Mouse (Mus musculus): ENCODE data around the gene Cpeb3. TPM values are rescaled to one million over a fixed set of nuclear protein-coding genes. Genes with fewer than 3 reads are reported as not detected.
A peak's percentile ranks its signal among the peaks of the same experiment; 100 is the strongest.

Cpeb3 gene
- total and polyA plus RNA-seq, 2 experiments from 2014 or later = 10.3 to 23.7 TPM

DNA sequence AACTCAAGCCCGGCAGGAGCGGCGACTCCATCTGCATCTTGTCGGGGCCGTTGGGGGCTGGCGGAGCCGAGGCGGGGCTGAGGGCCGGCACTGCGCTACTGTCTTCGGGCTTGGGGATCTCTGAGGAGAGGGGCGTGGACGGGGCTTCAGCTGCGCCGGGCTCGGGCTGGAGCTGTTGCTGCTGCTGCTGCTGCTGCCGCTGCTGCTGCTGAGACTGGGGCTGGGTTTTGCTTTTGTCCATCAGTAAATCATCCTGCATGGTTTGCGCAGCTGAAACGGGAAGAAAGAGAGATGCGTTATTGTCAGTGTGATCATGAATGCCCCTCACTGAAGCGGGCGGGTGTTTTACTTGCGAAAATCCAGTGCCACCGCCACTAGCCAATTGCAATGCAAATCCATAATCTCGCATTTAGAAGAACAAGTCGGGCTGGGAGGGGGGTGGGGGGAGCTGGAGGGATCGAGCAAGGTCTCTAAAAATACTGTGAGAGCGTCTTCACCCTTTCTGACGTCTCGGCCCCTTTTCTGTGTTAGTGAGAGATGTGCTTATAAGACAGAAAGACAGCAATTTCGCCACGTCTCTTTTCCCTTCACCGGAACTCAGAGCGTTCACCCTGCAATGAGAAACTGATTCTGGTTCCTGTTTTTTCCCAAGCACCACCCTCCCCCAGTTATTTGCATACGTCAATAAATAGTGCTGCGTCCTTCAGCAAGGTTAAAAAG is 33.5 kb downstream of the Cpeb3 start:
- no peak for TF ChIP-seq CTCF (IDR thresholded peaks at IDR 0.05; ENCODE audit: low read depth)
- DNase-seq (ENCODE audit: low spot score) (peak; percentile 82), ATAC-seq (peak; percentile 61)
- H3K4me2 ChIP-seq (ENCODE audit: low read depth, low read length) = peak overlapping the region; percentile 96
- H3K27ac ChIP-seq = peak overlapping the region; percentile 91
- no peaks in the 10 kb centered on the region for H3K27me3 ChIP-seq (ENCODE audit: insufficient read depth, low read length)
- H3K4me3 ChIP-seq (ENCODE audit: low read length) = peak overlapping the region; percentile 71
- peaks cover 4% of the 10 kb centered on the region for H3K4me1 ChIP-seq (ENCODE audit: insufficient read depth, low read length)
- H3K36me3 ChIP-seq (ENCODE audit: insufficient read depth, low read length) = no peaks in the 10 kb centered on the region
- WGBS = under 1% methylated on average over 36 of the region's 36 CpGs
- no peaks in the 10 kb centered on the region for H3K9me3 ChIP-seq (ENCODE audit: low read length)
- peak overlapping the region; percentile 81 for H3K9ac ChIP-seq (replicated peaks; ENCODE audit: low read length)

DNA sequence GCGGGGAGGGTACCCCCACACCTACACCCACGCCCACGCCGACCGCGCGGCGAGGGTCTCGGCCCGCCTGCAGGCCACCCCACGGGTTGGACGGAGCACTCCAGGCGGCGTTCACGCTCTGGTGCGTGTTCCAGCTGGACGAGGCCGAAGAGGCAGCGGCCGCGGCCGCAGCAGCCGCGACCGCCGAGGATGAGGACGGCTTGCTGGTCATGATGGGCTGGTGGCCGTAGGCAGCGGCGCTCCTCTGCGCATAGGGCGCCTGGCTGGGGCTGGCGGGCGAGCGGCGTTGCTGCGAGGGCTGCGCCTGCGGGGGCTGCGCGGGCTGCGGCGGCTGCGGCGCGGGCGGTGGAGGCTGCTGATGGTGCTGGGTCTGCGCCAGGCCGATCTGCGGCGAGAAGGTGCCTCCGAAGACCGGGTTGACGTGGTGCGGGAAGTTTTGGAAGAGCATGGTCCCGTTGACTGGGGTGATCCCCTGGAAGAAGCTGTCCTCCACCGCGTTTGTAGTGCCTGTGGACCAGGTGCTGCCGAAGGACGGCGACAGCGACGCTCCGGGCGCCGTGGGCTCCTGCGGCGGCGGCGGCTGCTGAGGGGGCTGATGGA is 34.2 kb downstream of the Cpeb3 start:
- peak overlapping the region; percentile 96 for H3K4me2 ChIP-seq (ENCODE audit: low read depth, low read length)
- no peak for TF ChIP-seq CTCF (IDR thresholded peaks at IDR 0.05; ENCODE audit: low read depth)
- WGBS = under 1% methylated on average over 70 of the region's 70 CpGs
- H3K4me3 ChIP-seq (ENCODE audit: low read length) = peak overlapping the region; percentile 71
- H3K27ac ChIP-seq = peak overlapping the region; percentile 91
- H3K9me3 ChIP-seq (ENCODE audit: low read length) = no peaks in the 10 kb centered on the region
- no peaks in the 10 kb centered on the region for H3K36me3 ChIP-seq (ENCODE audit: insufficient read depth, low read length)
- H3K27me3 ChIP-seq (ENCODE audit: insufficient read depth, low read length) = no peaks in the 10 kb centered on the region
- peak; percentile 46 for ATAC-seq
- H3K9ac ChIP-seq (replicated peaks; ENCODE audit: low read length) = peak overlapping the region; percentile 81
- H3K4me1 ChIP-seq (ENCODE audit: insufficient read depth, low read length) = peaks cover 4% of the 10 kb centered on the region
- DNase-seq (ENCODE audit: low spot score) = peak; percentile 67

DNA sequence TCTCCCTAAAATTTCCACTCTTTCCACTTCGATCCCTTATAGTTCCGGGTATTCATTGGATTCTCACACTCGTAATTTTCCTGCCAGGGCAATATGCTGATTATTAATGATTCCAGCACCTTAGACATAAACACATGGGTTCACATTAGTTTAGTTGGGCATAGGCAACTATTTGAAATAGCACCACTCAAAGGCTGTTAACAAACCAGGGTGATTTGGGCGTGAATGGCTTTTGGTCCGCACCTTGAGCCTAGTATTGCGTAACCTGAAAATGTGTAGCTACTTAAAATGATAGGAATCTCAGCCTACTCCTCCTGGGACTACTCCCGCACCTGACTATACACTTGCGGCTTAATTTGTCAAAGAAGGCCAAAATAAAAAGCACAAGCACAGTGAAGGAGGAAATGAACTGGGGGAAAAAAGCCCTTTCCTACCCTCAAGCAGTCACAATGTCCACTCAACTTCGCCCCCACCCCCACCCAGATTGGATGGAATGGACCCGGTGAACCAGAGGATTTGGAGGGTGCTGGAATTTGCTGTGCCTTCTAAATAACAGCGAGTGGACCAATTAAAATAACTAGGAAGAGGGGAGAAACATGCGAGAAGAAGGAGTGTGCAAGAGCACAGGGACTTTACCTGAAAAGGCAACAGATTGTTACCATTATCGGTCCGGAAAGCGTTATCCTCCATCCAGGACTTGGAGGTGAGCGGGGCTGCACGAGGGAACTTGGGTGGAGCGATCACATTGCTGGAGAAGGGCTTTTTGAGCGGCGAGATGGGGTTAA is 34.9 kb downstream of the Cpeb3 start:
- DNase-seq (ENCODE audit: low spot score) = no peak
- H3K27ac ChIP-seq = peak overlapping the region; percentile 91
- no peak for ATAC-seq

DNA sequence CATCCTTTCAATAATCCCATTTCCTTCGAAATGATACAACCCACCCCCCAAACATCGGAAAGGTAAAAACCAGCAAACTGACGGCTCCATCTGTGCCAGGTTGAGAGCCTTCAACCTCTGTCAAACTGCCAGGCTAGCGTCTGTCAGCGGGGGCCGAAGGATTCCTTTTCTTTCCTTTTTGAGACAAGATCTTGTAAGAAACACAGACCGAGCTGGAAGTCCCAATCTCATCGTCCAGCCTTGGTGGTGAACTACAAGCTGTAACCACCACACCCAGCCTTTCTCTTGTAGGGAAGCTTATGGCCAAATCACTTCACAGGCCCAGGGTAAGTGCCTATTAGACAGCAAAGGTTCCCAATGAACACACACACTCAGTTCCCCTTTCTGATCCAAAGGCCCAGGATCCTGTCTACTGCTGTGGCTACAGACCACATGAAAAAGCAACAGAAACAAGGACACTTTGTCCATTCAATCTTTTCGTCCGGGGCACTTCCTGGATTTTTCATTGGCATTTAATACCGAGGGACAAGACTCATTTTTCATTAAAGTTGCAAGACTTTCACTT is 35.8 kb downstream of the Cpeb3 start:
- H3K9ac ChIP-seq (replicated peaks; ENCODE audit: low read length) = peak overlapping the region; percentile 31
- no peak for TF ChIP-seq CTCF (IDR thresholded peaks at IDR 0.05; ENCODE audit: low read depth)
- peak overlapping the region; percentile 96 for H3K4me2 ChIP-seq (ENCODE audit: low read depth, low read length)
- no peaks in the 10 kb centered on the region for H3K9me3 ChIP-seq (ENCODE audit: low read length)
- no peaks in the 10 kb centered on the region for H3K36me3 ChIP-seq (ENCODE audit: insufficient read depth, low read length)
- H3K4me3 ChIP-seq (ENCODE audit: low read length) = peak overlapping the region; percentile 71
- 53% methylated on average over 11 of the region's 11 CpGs for WGBS
- H3K27ac ChIP-seq = no peak overlapping the region
- DNase-seq (ENCODE audit: low spot score) = peak; percentile 10
- H3K4me1 ChIP-seq (ENCODE audit: insufficient read depth, low read length) = peaks cover 4% of the 10 kb centered on the region
- H3K27me3 ChIP-seq (ENCODE audit: insufficient read depth, low read length) = no peaks in the 10 kb centered on the region
- ATAC-seq = no peak

More for the DNA sequence above, 34.9 kb downstream of the Cpeb3 start:
- Histone ChIP-seq H3K27me3 (ENCODE audit: insufficient read depth, low read length) (no peaks in the 10 kb centered on the region), H3K9ac (replicated peaks; ENCODE audit: low read length) (peak overlapping the region; percentile 81), H3K9me3 (ENCODE audit: low read length) (no peaks in the 10 kb centered on the region), H3K36me3 (ENCODE audit: insufficient read depth, low read length) (no peaks in the 10 kb centered on the region), H3K4me1 (ENCODE audit: insufficient read depth, low read length) (peaks cover 4% of the 10 kb centered on the region), H3K4me3 (ENCODE audit: low read length) (peak overlapping the region; percentile 71), H3K4me2 (ENCODE audit: low read depth, low read length) (peak overlapping the region; percentile 96)
- 27% methylated on average over 20 of the region's 20 CpGs for WGBS
- no peak for TF ChIP-seq CTCF (IDR thresholded peaks at IDR 0.05; ENCODE audit: low read depth)

DNA sequence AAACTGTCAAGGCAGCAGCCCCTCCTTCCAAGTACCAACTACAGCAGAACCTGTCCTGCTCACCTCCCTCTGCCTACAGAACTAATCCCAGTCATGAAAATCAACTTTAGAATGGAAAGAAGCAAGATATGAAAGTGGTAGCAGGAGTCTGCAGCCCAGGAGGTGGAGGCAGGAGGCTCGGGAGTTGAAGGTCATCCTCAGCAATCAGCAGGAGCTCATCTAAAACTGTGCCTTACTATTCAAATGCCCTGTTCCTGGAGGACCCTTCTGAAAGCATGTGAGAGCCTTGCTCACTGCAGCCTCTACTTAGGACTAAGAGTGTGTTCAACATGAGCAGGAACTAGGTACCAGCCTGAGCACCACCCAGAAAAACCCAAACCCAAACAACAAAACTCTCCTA is 36.3 kb downstream of the Cpeb3 start:
- H3K9me3 ChIP-seq (ENCODE audit: low read length) = no peaks in the 10 kb centered on the region
- ATAC-seq (no peak), DNase-seq (ENCODE audit: low spot score) (no peak)
- TF ChIP-seq CTCF (IDR thresholded peaks at IDR 0.05; ENCODE audit: low read depth) = no peak
- no peaks in the 10 kb centered on the region for H3K27me3 ChIP-seq (ENCODE audit: insufficient read depth, low read length)
- peaks cover 4% of the 10 kb centered on the region for H3K4me1 ChIP-seq (ENCODE audit: insufficient read depth, low read length)
- peak overlapping the region; percentile 96 for H3K4me2 ChIP-seq (ENCODE audit: low read depth, low read length)
- 12% methylated on average over 1 of the region's 1 CpGs for WGBS
- H3K4me3 ChIP-seq (ENCODE audit: low read length) = peak overlapping the region; percentile 71
- H3K36me3 ChIP-seq (ENCODE audit: insufficient read depth, low read length) = no peaks in the 10 kb centered on the region
- H3K9ac ChIP-seq (replicated peaks; ENCODE audit: low read length) = peak overlapping the region; percentile 31
- no peak overlapping the region for H3K27ac ChIP-seq

DNA sequence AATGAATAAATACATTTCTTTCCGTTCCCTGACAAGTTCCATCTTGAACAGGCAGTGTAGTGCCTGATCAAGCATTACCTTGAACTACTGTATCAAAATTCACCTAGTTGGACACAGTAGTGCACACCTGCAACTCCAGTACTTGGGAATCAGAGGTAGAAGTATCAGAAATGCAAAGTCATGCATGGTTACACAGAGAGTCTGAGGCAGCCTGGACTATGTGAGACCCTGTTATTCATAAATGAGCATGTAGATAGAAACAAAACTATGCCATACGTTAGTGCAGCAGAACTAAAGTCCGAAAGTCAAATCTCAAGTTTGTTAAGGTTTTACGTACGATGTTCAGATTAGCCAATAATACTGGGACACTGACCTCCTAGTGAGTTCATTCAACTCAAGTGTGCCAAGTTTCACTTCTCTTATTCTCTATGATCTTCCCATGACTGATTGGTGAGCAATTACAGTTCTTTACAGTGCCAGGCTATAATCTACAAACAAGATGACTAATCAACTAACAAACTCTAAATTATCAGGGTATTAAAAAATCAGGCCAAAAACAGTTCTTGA is 51.5 kb downstream of the Cpeb3 start:
- Histone ChIP-seq H3K4me2 (ENCODE audit: low read depth, low read length) (no peak overlapping the region), H3K27me3 (ENCODE audit: insufficient read depth, low read length) (no peaks in the 10 kb centered on the region), H3K4me1 (ENCODE audit: insufficient read depth, low read length) (no peaks in the 10 kb centered on the region), H3K9ac (replicated peaks; ENCODE audit: low read length) (no peak overlapping the region), H3K4me3 (ENCODE audit: low read length) (no peak overlapping the region), H3K27ac (no peak overlapping the region), H3K9me3 (ENCODE audit: low read length) (no peaks in the 10 kb centered on the region), H3K36me3 (ENCODE audit: insufficient read depth, low read length) (no peaks in the 10 kb centered on the region)
- WGBS = 77% methylated on average over 5 of the region's 5 CpGs
- DNase-seq (ENCODE audit: low spot score) (no peak), ATAC-seq (no peak)
- no peak for TF ChIP-seq CTCF (IDR thresholded peaks at IDR 0.05; ENCODE audit: low read depth)

Data from hindbrain, postnatal 0 days (tissue).